Mouse (Mus musculus): ENCODE data around the gene Gli1.

Gene Gli1

DNA sequence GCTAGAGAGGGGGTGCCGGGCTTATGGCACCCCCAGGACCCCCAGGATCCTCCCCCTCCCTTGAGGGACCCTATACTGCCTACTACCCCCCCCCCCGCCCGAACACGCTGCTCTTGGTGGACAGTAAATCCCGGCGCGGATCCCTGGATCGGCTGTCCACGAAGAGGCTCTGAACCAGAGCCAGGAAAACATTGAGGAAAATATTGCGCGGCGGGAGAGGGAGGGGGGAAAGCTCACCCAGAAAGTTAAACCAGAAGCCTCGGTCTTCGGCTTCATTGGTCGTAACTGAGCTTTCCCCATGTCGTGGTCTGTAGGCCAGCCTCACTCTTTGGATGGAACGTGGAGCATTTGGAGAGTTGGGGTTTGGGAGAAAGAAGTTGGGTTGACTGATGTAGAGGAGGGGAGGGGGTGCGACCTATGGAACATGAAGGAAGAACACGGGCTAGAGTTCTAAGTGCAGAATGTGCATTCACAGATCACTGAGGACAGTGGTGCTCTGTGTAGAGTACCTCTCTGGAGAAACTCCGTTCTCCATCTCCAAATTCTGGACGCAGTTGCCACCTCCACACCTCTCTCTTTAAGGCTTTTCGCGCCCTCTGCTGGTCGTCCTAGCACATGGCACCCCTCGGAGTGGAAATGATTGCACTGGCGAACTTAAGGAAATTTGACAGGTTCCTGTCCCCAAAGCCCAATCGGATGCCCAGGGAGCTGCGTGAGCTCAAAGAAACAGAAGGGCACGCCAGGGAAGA is at the start of gene Gli1:
Gene Gli1, minus strand, starts transcription at position 84 of the 749 bp plus-strand sequence.
- DNase-seq (ENCODE audit: low spot score): peak; percentile 93

DNA sequence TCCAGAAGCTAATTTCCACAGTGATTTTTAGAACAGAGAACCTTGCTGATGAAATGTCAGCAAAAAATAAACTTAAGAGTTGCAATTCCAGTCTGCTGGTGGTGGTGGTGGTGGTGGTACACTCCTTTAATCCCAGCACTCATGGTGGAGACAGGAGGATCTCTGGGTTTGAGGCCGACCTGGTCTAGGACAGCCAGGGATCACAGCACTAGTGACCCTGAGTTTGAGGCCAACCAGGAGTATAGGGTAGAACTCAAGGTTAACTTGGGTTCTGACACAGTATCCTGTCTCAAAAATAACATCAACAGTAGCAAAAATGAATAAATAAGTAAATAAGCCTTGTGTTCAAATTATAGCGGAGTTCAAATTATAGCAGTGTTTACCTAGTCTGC is 40.0 kb upstream of the Gli1 start:
- no peak for DNase-seq (ENCODE audit: low spot score)

DNA sequence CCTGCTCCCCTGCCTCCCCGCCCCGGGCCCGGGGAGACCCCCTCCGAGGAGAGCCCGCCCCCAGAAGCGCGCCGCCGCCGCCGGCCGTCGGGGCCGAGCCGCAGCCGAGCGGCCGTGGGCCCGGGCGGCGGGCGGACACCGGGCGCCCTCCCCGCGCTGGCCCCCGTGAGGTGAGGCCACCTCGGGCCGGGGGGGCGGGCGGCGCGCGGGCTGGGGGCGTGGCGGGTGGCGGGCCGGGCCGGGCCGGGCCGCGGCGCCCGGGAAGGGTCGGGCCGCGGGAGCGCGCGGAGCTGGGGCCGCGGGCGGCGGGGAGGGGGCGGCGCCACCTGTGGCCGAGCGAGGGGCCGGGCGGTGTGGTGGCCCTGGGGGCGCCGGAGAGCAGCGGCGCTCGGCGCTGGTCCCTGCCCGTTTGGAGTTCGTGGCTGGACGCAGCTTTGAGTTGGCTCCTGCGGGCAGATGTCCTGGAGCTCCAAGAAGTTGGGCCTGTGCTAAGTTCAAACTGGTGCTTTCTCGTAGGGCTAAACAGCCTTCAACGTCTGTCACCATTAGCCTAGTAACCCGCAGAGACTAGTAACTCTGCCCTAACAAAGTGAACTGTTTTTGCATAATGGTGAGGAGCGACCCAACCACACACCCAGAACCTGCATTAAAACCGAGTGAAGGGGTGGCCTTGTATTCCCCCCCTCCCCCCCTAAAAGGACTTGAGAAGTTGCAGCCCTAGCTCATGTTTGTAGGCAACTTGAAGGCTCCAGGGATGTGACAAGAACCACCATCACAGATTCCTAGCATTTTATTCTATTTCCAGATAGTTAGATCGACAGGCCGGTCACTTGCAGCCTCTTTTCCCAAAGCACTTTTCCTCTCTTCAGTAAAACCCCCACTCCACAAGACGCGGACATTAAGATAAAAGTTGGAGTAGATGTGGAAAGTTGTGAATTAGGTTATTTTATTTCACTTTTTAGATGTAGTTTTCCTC is 39.3 kb upstream of the Gli1 start:
- peak; percentile 81 for DNase-seq (ENCODE audit: low spot score)

DNA sequence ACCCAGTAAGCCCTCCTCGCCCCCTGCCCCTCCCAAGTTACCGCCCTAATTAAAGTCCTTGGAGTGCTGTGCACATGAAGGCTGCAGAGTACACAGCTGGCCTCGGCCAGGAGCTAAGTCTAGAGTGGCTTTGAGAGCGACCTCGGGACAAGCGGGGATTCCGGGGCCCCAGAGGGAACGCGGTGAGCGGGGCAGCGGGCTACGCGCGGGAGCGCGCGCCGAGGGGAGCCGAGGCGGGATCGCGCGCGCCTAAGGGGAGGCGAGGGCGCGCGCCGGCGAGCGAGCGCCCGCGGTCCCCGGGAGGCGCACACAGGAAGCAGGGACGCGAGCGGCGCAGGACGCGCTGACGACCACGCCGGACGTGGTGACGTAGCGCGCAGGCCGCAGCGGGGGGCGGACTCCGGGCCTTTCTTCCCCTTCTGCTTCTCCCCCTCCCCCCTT is 38.5 kb upstream of the Gli1 start, which contains the start of gene R3hdm2:
Gene R3hdm2, plus strand, starts transcription at position 77 of the 441 bp plus-strand sequence.
- peak; percentile 97 for DNase-seq (ENCODE audit: low spot score)

DNA sequence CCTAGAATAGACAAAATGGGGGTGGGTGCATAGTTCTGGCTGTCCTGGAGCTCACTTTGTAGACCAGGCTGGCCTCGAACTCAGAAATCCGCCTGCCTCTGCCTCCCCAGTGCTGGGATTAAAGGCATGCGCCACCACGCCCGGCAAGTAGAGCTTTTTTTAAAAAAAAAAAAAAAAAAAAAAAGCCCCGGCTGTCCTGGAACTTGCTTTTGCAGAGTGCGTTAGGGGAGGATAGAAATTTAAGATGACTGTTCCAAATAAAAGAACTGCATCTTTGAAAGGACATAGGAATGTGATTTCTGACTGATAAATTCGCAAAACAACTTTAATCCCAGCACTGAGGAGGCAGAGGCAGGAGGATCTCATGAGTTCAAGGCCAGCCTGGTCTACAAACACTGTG is 37.9 kb upstream of the Gli1 start:
- no peak for DNase-seq (ENCODE audit: low spot score)

DNA sequence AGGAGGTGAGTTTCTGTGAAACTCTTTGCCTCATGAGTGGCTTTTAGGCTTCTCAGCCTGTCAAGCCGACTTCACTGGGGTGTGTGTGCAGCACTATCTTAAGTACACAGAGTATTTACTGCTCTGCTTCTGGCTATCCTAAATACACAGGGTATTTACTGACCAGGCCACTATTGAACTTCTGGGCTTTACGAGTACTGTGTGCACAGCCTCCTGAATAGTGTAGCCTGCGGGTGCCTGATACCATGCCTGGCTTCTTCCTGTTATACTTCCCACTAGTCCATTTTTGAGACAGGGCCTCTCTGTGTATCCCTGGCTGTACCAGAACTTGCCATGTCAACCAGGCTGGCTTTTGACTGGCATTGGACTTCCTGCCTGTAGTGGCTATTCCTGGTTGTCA is 35.9 kb upstream of the Gli1 start:
- DNase-seq (ENCODE audit: low spot score): no peak

DNA sequence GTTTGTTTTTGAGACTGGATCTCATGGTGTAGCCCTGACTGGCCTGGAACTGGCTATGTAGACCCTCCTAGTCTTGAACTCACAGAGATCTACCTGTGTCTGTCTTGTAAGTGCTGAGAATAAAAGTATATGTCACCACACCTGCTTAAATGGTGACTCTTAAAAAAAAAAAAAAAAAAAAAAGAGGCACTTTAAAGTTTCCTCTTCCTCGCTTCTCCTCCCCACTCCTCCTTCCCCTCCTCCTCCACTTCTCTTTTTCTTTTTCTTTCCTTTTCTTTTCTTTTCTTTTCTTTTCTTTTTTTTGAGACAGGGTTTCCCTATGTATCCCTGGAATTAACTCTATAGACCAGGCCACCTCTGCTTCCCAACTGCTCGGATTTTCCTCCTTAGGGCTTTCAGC is 29.2 kb upstream of the Gli1 start:
- DNase-seq (ENCODE audit: low spot score): no peak

DNA sequence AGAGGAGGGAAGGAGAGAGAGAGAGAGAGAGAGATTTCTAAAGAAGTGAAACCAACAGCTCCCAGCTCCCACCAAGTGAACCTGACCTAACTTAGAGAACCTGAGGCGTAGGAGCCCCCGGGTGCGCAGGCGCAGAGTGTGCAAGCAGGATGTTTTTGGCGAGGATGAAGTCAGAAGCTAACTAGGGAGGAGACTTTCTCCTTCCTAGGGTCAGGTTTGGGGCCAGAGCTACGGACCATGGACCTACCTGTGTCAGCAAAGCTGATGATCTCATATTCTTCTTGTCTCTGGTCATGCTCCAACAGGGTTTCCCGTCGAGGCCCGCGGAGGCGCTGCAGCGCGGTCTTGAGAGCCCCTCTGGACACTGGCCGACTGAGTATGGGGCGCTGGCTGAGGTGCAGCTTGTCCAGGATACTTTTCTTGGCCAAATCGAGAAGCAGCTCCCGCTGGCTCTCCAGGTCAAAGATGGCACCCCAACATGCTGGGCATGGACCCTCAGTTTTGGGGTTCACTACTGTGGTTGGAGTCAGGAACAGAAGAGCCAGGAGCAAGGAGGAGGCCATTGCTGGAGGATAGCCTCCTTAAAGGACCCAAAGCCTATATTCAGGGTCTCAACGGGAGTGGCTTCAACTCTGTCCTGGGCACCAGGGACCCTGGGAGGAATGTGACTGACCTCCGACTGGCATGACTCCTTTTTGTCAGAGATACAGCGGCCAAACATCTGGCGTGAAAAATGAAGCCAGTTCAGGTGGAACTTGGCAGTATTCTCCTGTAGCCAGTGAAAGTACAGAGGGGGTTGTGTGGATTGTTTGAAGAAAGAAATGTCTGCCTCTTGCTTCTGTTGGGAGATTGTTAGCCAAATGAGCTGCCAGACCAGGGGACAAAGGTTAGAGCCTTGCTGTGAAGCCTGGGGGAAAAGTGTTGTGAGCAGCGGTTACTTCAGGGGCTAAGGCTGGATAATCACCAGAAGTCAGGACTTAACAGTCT is 28.4 kb upstream of the Gli1 start, which contains the start of gene Inhbc:
Gene Inhbc, minus strand, starts transcription at position 598 of the 987 bp plus-strand sequence.
- DNase-seq (ENCODE audit: low spot score): no peak

DNA sequence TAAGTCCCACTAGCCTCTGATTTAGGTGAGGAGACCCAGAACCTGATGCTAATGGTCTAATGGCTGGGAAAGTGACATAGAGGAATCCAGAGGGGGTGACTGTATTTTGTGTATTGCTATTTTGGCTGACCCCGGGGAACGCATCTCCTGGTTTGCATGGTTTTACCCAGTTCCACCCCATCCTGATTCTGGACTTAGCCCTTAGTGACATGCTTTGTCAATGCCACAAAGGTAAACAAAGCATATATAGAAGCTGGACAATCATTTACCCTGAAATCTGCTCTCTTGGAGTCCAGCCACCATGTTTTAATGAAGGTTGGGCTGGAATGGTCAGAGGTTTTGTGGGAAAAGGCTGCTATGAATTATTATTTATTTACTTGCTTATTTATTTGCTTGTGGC is 26.5 kb upstream of the Gli1 start:
- DNase-seq (ENCODE audit: low spot score): no peak

DNA sequence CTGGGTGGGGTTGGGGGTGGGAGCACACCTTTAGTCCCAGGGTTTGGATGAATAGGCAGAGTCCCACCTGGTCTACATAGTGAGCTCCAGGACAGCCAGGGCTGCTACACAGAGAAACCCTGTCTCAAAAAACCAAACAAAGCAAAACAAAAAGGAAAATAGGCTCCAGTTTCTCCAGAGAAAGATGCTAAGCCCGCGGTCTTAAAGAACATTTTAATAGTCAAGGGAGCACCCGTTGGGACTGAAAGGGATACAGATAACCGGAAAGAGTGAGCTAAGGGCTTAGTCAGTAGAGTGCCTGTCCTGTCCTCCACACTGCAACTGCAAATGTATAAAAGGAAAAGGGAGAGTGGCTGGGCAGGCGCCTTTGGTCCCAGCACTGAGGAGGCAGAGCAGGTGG is 25.3 kb upstream of the Gli1 start:
- no peak for DNase-seq (ENCODE audit: low spot score)

DNA sequence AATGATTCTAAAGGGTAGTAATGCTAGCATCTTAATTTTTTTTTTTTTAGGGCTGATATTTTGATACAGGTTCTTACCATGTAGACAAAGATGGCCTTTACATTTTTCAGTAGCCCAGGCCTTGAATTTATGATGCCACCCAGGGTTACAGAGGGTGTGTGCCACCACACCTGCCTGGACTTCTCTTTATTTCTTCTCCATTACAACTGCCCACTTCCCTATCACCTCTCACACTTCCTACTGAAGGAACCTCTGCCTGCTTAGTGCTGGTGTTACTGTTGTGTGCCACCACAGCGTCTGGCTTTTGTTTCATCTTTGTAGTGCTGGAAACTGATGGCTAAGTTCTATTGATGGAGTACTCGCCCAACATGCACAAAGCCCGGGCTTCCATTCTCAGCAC is 18.9 kb upstream of the Gli1 start:
- no peak for DNase-seq (ENCODE audit: low spot score)

DNA sequence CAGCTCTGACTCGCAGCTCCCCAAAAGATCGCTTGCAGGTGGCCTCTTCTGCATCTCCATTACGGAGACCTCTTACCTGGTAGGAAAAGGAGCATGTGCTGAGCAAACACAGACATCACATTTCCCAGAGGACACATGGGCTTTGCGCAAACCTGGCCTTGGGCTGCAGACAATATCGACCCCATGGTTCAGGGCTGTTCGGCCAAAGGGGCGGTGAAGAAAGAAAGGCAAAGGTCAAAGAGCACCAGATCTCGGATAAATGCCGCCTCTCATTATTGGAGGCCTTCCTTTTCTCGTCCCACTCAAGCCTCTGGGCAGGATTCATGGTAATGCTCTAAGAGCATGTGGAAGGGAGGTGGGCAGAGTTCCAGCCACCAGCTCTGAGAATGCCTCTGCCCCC is 13.6 kb upstream of the Gli1 start:
- DNase-seq (ENCODE audit: low spot score): no peak

DNA sequence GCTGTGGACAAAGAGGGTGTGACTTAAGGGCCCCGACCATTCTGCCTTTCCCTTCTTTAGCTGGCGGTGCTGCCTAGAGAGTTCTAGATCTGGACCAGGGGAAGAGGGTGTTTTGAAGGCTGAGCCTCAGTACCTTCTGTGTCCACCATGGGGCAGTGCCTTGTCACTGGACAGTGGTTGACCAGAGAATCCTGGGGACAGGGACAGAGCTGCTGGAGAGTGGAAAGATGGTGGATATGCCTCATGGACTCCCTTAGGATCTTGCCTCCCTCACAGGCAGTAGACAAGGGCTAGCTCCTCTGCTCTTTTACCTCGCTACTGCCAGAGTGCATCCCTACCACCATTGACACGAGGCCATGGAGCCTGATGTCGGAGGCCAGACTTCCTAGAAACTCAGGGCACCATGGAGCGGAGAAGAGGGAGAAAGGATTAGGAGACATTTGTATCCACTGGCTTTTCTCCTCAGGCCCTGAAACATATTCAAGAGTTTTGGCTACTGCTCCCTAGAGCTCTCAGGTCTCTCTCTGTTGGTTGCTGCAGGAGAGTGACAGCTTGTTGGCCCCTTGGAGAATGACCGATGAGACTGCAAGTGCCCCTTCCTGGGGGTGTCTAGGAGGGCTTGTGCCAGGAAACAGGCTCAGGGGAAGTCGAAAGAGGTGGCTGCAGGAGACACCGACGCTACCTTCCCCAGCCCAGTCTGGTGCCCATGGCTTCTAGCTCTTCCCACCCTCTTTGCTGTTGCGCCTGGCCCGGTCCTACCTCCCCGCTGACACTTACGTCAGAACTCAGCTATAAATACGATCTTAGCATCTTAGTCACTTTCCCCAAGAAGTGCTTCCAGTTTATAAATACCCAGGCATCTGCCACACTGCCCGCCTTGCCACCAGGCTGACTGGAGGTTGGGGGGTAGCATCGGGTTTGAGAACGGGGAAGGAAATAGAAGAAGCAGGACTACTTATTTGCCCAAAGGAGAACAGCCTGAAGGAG is 12.4 kb upstream of the Gli1 start, which contains the start of gene Inhbe:
Gene Inhbe, minus strand, starts transcription at position 503 of the 987 bp plus-strand sequence.
- DNase-seq (ENCODE audit: low spot score): peak; percentile 58

DNA sequence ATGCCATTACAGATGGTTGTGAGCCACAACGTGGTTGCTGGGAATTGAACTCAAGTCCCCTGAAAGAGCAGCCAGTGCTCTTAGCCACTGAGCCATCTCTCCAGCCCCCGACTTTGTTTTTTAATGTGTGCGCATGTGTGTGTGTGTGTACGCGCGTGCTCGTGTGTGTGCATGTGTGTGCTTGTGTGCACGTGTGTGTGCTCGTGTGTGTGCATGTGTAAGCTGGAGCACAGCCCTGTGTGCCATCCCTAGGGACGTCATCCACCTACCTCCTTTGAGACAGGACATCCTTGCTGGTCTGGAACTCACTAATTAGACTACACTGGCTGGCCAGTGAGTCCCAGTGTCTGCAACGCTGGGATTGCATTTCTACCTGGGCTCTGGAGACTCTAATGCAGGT is 11.0 kb upstream of the Gli1 start:
- no peak for DNase-seq (ENCODE audit: low spot score)

DNA sequence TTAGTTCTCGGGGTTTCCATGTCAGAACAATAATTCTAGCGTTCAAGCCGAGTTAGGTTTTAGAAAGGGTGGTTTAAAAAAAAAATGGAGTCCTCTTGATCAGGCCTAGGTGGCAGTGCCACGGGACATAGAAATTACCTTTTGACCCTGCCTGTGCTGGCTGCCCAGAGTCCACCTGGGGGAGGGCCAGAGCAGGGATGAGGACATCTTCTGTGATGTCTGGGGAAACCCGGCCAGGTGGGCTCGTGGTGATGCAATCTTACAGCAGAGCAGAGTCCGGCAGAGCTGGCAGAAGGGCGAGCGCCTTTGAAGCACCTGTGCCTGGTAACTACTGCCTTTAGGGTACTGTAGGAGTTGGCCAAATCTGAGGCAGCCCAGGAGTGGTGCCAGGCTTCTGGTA is 10.4 kb upstream of the Gli1 start:
- no peak for DNase-seq (ENCODE audit: low spot score)

DNA sequence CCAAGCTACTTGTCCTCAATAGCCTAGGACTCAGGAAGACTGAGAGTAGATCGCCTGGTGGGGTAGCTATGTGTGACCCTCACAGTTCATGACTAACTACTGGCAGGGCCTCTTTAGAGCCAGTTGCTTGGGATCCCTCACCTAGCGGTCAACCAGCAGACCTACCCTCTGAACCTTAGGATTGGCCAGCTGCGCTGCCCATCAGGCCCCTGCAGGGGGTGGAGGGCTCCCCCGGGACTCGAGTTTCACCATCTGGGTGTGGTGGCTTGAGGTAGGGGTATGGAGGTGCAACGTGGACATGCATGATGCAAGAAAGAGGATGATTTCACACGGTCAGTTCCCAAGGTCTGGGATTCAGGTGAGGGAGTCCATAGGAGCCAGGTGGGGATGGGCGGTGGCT is 9.9 kb upstream of the Gli1 start:
- DNase-seq (ENCODE audit: low spot score): no peak

DNA sequence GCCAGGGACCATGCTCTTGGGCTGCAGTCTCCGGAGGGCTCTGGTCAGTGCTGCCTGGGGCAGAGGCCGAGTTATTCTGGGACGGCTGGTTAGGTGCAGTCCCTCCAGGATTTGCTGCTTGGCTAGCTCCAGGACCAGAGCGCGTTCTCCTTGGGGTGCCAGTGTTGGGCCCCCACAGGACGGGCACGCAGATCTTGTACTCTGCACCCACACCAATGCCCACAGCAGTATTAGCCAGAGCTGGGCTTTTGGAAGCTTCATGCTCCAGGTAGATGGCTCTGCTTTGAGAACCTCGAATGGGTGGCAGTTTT is 9.5 kb upstream of the Gli1 start:
- DNase-seq (ENCODE audit: low spot score): no peak

DNA sequence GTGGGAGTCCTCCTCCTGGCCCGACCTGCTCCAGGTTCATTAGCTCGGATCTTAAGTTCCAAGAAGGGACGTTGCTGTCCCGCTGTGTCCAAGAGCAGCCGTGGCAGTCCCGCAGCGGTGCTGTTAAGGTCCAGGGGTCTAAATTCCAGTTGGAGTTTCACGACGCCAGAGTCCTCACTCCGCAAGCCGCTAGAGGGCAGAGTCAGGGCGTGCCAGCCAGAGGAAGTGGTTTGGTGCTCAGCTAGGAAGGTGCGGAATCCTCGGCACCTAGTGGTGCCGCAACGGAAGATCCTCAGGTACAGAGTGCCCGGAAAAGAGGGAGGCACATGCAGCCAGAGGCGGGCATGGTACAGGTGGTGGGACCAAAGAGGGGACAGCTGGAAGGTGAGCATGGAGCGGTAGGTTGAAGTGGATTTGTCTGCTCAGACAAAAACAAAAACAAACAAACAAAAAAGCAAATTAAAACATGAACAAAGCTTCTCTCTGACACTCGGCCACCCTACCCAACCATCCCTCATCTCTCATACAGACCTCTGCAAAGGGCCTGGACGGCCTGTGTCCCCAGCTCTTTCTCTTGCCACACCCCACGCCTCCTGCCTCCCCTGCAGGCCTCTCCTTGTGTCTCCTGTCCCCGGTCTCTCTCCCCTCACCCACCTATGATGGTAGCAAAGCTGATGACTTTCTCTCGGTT is 9.0 kb upstream of the Gli1 start:
- DNase-seq (ENCODE audit: low spot score): peak; percentile 85

DNA sequence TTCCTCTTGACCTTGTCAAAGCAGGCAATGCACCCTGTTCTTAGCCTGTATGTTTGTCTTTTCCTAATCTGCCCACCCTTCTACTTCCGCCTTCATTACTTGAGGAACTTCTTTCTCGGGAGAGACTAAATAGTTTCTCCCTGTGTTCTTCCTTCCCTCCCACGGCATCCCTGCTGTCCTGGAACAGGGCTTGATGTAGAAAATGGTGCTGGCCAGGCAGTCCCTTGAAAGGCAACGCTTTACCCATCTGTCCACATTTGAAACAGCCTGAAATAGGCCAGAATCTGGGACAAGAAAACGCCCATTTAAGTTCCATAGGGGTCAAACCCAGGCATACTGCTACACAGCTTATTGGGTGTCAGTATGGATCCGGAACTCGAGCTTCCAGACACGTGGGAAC is 8.0 kb upstream of the Gli1 start:
- no peak for DNase-seq (ENCODE audit: low spot score)

DNA sequence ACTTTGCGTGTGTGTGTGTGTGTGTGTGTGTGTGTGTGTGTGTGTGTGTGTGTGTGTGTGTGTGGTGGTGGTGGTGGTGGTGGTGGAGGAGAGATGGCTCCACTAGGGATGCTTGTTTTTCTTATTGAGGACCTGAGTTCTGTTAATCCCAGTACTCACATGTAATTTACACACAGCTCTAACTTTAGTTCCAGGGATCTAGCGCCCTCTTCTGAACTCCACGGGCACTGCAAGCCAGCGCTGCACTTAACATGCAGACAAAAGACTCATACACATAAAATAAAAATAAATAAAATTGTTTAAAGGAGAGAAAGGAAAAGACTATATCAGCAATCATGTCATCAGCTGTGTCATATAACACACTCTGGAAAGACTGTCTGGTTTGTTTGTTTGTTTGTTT is 7.2 kb upstream of the Gli1 start:
- DNase-seq (ENCODE audit: low spot score): no peak
